Comparison of ENCODE assay signal across 8 mouse cellular contexts in the genomic region with DNA sequence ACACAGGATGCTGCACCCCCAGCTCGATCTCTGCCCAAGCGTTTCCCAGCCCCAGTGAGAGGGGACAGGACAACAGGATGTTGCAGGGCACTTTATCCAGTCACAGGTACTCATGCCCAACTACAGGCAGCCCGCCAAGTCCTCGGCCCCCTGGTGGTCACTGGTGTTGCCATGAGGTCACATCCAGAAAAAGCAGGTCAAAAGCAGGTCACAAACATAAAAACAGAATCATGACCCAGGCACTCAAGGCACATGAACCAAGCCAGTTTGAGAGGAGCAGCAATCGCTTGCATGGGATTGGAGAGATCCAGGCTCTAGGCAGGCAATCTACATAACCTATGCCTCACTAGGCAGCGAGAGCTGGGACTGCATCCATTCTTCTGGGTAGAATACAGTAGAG. TPM values are rescaled to one million over a fixed set of nuclear protein-coding genes. Genes with fewer than 3 reads are reported as not detected.
DNase-seq lines count a peak whose midpoint lies in the region; ATAC-seq and TF ChIP-seq lines count a peak whose summit lies in the region.

No protein-coding gene starts in this region.

- peak overlapping the region; percentile 11; the same call in 1 of the 2 replicates for H3K9ac ChIP-seq in embryonic facial prominence, embryonic 14.5 days (ENCODE audit: low read depth, low read length)
- H3K9ac ChIP-seq in hindbrain, postnatal 0 days (replicated peaks; ENCODE audit: low read length), result no peak overlapping the region

- H3K9me3 ChIP-seq in embryonic facial prominence, embryonic 14.5 days (ENCODE audit: control insufficient read depth, low read length), result no peaks in the 10 kb centered on the region
- no peaks in the 10 kb centered on the region for H3K9me3 ChIP-seq in hindbrain, postnatal 0 days (ENCODE audit: low read length)

- ATAC-seq in activated CD4-positive, CD25-positive, alpha-beta regulatory T cell, adult 4 months, result peak; percentile 19
- ATAC-seq in embryonic facial prominence, embryonic 14.5 days (ENCODE audit: low read depth), result 0 out of 2 replicates have a peak, but pooled peaks have one; percentile 5
- ATAC-seq in hindbrain, postnatal 0 days, result peak; percentile 22; the same call in 1 of the 2 replicates

- peaks cover 5% of the 10 kb centered on the region; the same call in 1 of the 2 replicates for H3K4me1 ChIP-seq in embryonic facial prominence, embryonic 14.5 days (ENCODE audit: control insufficient read depth, insufficient read depth, low read length)
- peaks cover 18% of the 10 kb centered on the region; the same call in 1 of the 2 replicates for H3K4me1 ChIP-seq in hindbrain, postnatal 0 days (ENCODE audit: insufficient read depth, low read length)
- H3K4me1 ChIP-seq in lung, adult 2 months (ENCODE audit: control insufficient read depth, insufficient read depth, low read length), result peaks cover 10% of the 10 kb centered on the region

- H3K4me3 ChIP-seq in layer of hippocampus, adult 2 months, result no peak overlapping the region
- H3K4me3 ChIP-seq in embryonic facial prominence, embryonic 14.5 days (ENCODE audit: low read depth, low read length), result no peak overlapping the region
- no peak overlapping the region for H3K4me3 ChIP-seq in hindbrain, postnatal 0 days (ENCODE audit: low read length)
- H3K4me3 ChIP-seq in lung, adult 2 months (replicated peaks; ENCODE audit: extremely low read depth, low read depth, low read length), result no peak overlapping the region

- H3K36me3 ChIP-seq in embryonic facial prominence, embryonic 14.5 days (ENCODE audit: control insufficient read depth, insufficient read depth, low read length), result peaks cover 35% of the 10 kb centered on the region
- H3K36me3 ChIP-seq in hindbrain, postnatal 0 days (ENCODE audit: insufficient read depth, low read length), result 0 out of 2 replicates have a peak, but pooled peaks cover 5% of the 10 kb centered on the region

- H3K27ac ChIP-seq in layer of hippocampus, adult 2 months, result peak overlapping the region; percentile 21; the same call in 1 of the 2 replicates
- H3K27ac ChIP-seq in embryonic facial prominence, embryonic 14.5 days (replicated peaks; ENCODE audit: low read depth, low read length), result no peak overlapping the region
- peak overlapping the region; percentile 69; the same call in 1 of the 2 replicates for H3K27ac ChIP-seq in hindbrain, postnatal 0 days

- H3K27me3 ChIP-seq in embryonic facial prominence, embryonic 14.5 days (replicated peaks; ENCODE audit: control insufficient read depth, insufficient read depth, low read length), result no peaks in the 10 kb centered on the region
- no peaks in the 10 kb centered on the region for H3K27me3 ChIP-seq in hindbrain, postnatal 0 days (ENCODE audit: insufficient read depth, low read length)

- no peak for DNase-seq in layer of hippocampus, adult 2 months (ENCODE audit: low spot score in 2 of 2)
- DNase-seq in layer of hippocampus, adult 11-12 months (ENCODE audit: low spot score), result no peak
- DNase-seq in embryonic facial prominence, embryonic 14.5 days (ENCODE audit: low spot score), result no peak
- DNase-seq in hindbrain, postnatal 0 days (ENCODE audit: low spot score), result peak; percentile 35
- peak; percentile 62 for DNase-seq in lung, adult 2 months
- DNase-seq in retina, postnatal 1 day, result peak; percentile 53
- DNase-seq in layer of hippocampus, adult 18-20 months (ENCODE audit: low spot score in 2 of 2), result no peak

- TF ChIP-seq CTCF in layer of hippocampus, adult 2 months (conservative IDR thresholded peaks at IDR 0.05), result peak; percentile 60
- peak; percentile 65 for TF ChIP-seq CTCF in hindbrain, postnatal 0 days (IDR thresholded peaks at IDR 0.05; ENCODE audit: low read depth)
- TF ChIP-seq CTCF in lung, adult 2 months (IDR thresholded peaks at IDR 0.05; ENCODE audit: insufficient read depth, low read length), result peak; percentile 40; the same call in 1 of the 2 replicates

- H3K4me2 ChIP-seq in embryonic facial prominence, embryonic 14.5 days (ENCODE audit: low read depth, low read length), result no peak overlapping the region
- no peak overlapping the region for H3K4me2 ChIP-seq in hindbrain, postnatal 0 days (ENCODE audit: low read depth, low read length)

- TF ChIP-seq POLR2A in lung, adult 2 months (IDR thresholded peaks at IDR 0.05; ENCODE audit: borderline replicate concordance, extremely low read depth, low read depth, low read length), result no peak

- 43% methylated on average over 6 of the region's 6 CpGs for WGBS in embryonic facial prominence, embryonic 14.5 days
- 27% methylated on average over 6 of the region's 6 CpGs for WGBS in hindbrain, postnatal 0 days
- 29% methylated on average over 6 of the region's 6 CpGs for WGBS in lung, adult 2 months

RNA-seq across cellular contexts. Expression of gene Csrnp1, which starts 14.2 kb away (rescaled TPM):
- 10 to 100 TPM; 13.7 TPM for total RNA-seq in layer of hippocampus, adult 2 months (2021)
- 10 to 100 TPM; 29.0 to 41.9 TPM for polyA plus RNA-seq in activated CD4-positive, CD25-positive, alpha-beta regulatory T cell, adult 4 months (2017; shearing (Covaris generic))
- 1.7 and 2.4 TPM in 2 replicates for polyA plus RNA-seq in embryonic facial prominence, embryonic 14.5 days (2014; fragmentation: Nextera tagmentation; extraction: Ambion mirVana)
- 4.5 and 17.4 TPM in 2 replicates for total RNA-seq in hindbrain, postnatal 0 days (2014; rRNA removed)
- polyA plus RNA-seq in hindbrain, postnatal 0 days (2015; fragmentation: Nextera tagmentation; extraction: Ambion mirVana), result 2.7 and 3.1 TPM in 2 replicates
- polyA plus RNA-seq in lung, adult 2 months (2012; rRNA removed), result 53.3 and 110 TPM in 2 replicates
- 10 to 100 TPM; 13.1 to 15.7 TPM for total RNA-seq in layer of hippocampus, adult 18-20 months (2021)

RNA-seq across cellular contexts. Expression of gene Ttc21a, which starts 32.8 kb away (rescaled TPM):
- total RNA-seq in layer of hippocampus, adult 2 months (2021), result under 1 TPM; 0.49 to 0.92 TPM
- polyA plus RNA-seq in activated CD4-positive, CD25-positive, alpha-beta regulatory T cell, adult 4 months (2017; shearing (Covaris generic)), result not detected
- 0.52 and 0.72 TPM in 2 replicates for polyA plus RNA-seq in embryonic facial prominence, embryonic 14.5 days (2014; fragmentation: Nextera tagmentation; extraction: Ambion mirVana)
- total RNA-seq in hindbrain, postnatal 0 days (2014; rRNA removed), result 4.7 and 4.9 TPM in 2 replicates
- 0.90 and 1.1 TPM in 2 replicates for polyA plus RNA-seq in hindbrain, postnatal 0 days (2015; fragmentation: Nextera tagmentation; extraction: Ambion mirVana)
- 9.5 and 11.4 TPM in 2 replicates for polyA plus RNA-seq in lung, adult 2 months (2012; rRNA removed)
- total RNA-seq in layer of hippocampus, adult 18-20 months (2021), result 1 to 10 TPM in 1 of 2 experiments, under 1 TPM in 1; 0.71 to 1.2 TPM

RNA-seq across cellular contexts. Expression of gene Gorasp1, which starts 32.9 kb away (rescaled TPM):
- 10 to 100 TPM; 33.1 to 40.8 TPM for total RNA-seq in layer of hippocampus, adult 2 months (2021)
- polyA plus RNA-seq in activated CD4-positive, CD25-positive, alpha-beta regulatory T cell, adult 4 months (2017; shearing (Covaris generic)), result 1 to 10 TPM; 3.9 to 4.6 TPM
- 29.9 and 32.4 TPM in 2 replicates for polyA plus RNA-seq in embryonic facial prominence, embryonic 14.5 days (2014; fragmentation: Nextera tagmentation; extraction: Ambion mirVana)
- 28.1 and 48.4 TPM in 2 replicates for total RNA-seq in hindbrain, postnatal 0 days (2014; rRNA removed)
- 20.9 and 21.1 TPM in 2 replicates for polyA plus RNA-seq in hindbrain, postnatal 0 days (2015; fragmentation: Nextera tagmentation; extraction: Ambion mirVana)
- polyA plus RNA-seq in lung, adult 2 months (2012; rRNA removed), result 15.7 and 16.2 TPM in 2 replicates
- 10 to 100 TPM; 41.5 to 44.2 TPM for total RNA-seq in layer of hippocampus, adult 18-20 months (2021)

RNA-seq across cellular contexts. Expression of gene Xirp1, which starts 53.2 kb away (rescaled TPM):
- total RNA-seq in layer of hippocampus, adult 2 months (2021), result under 1 TPM; 0.10 to 0.23 TPM
- not detected for polyA plus RNA-seq in activated CD4-positive, CD25-positive, alpha-beta regulatory T cell, adult 4 months (2017; shearing (Covaris generic))
- 4.9 and 8.0 TPM in 2 replicates for polyA plus RNA-seq in embryonic facial prominence, embryonic 14.5 days (2014; fragmentation: Nextera tagmentation; extraction: Ambion mirVana)
- 0.05 and 0.29 TPM in 2 replicates for total RNA-seq in hindbrain, postnatal 0 days (2014; rRNA removed)
- polyA plus RNA-seq in hindbrain, postnatal 0 days (2015; fragmentation: Nextera tagmentation; extraction: Ambion mirVana), result 0.19 TPM in 1 of 2 replicates, not detected in the other
- 0.62 and 2.7 TPM in 2 replicates for polyA plus RNA-seq in lung, adult 2 months (2012; rRNA removed)
- under 1 TPM; 0.07 to 0.08 TPM for total RNA-seq in layer of hippocampus, adult 18-20 months (2021)

Comparison
In these comparisons a context has a peak if more than half of its experiments do, and no peak if none do; other contexts are left out.
1. DNase-seq: peak in hindbrain, postnatal 0 days (single experiment), lung, adult 2 months (single experiment) and retina, postnatal 1 day (single experiment); none in layer of hippocampus, adult 2 months (0 of 2), layer of hippocampus, adult 11-12 months (single experiment), embryonic facial prominence, embryonic 14.5 days (single experiment) and layer of hippocampus, adult 18-20 months (0 of 2).
2. Peak in every context shown above with its lines, with median percentiles within 50 percentile points of each other: CTCF ChIP-seq and ATAC-seq.